Mouse (Mus musculus) bone marrow, adult 2 months (tissue): ENCODE results near the gene Olfr66. TPM values are rescaled to one million over a fixed set of nuclear protein-coding genes. Genes with fewer than 3 reads are reported as not detected.

Experiments used
- H3K27ac ChIP-seq: fragments of 200-500 bp; 2 replicates; pipeline ENCODE4 v1.5.1; 2012; ENCODE audit warnings: low read depth, mild to moderate bottlenecking, control low read depth, inconsistent platforms, low read length; ENCODE audit not compliant: control insufficient read depth, poor library complexity, insufficient read depth
- H3K4me1 ChIP-seq: fragments of 200-500 bp; 2 replicates; pipeline ENCODE4 v1.6.1; 2011; ENCODE audit warnings: low read length; ENCODE audit not compliant: control insufficient read depth, insufficient read depth
- H3K4me3 ChIP-seq: fragments of 200-500 bp; replicated peaks from 2 replicates; pipeline ENCODE3; 2011; ENCODE audit warnings: mild to moderate bottlenecking, low read depth, low read length, control low read depth; ENCODE audit not compliant: control insufficient read depth
- CTCF ChIP-seq: fragments of 200-500 bp; IDR thresholded peaks from 2 replicates; pipeline ENCODE4 v1.5.1; 2011; ENCODE audit warnings: low read length, control low read depth; ENCODE audit not compliant: control insufficient read depth, insufficient read depth
- POLR2A ChIP-seq: fragments of 200-500 bp; IDR thresholded peaks from 2 replicates; pipeline ENCODE4 v1.6.1; 2011; ENCODE audit warnings: low read depth, mild to moderate bottlenecking, control low read depth, low read length, borderline replicate concordance; ENCODE audit not compliant: control insufficient read depth
- WGBS: fragments of 180-500 bp; shearing (Covaris S2); methylation state at CpG from one replicate; pipeline ENCODE4 v1.1.7; 2018; 5-methylcytosine and 5-hydroxymethylcytosine counted together
- polyA plus RNA-seq: library from polyadenylated mRNA; stranded (reverse); fragments of >200 nt; gene quantifications from 2 replicates; pipeline ENCODE4 v1.2.4, GENCODE M21; 2011; ENCODE audit warnings: low replicate concordance; ENCODE audit not compliant: missing spikeins, insufficient read depth, insufficient read length

Gene Olfr66
- polyA plus RNA-seq: not detected in 2 replicates

DNA sequence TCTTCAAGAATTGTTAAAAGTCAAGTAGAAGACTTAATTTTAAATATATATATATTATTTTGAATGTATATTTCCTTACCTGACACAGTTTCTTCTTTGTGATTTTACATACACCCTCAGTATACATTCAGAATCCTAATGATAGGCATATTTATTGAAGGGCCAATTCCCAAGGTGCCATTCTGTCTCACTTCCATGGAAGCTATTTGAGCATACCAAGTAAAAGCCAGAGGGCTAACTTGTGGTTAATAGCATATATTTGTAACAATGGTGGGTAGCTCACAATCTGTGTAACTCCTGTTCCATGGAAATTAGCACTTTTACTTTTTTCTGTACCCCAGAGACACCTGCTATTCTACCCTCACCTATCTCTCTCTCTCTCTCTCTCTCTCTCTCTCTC is at the start of gene Olfr66:
Olfr66 (minus strand) TSS at position 101 of the 400 bp plus-strand sequence.
- TF ChIP-seq POLR2A: no peak
- no peak for TF ChIP-seq CTCF
- Histone ChIP-seq H3K4me1 (no peaks in the 10 kb centered on the region), H3K27ac (no peak within 1 kb of the TSS), H3K4me3 (no peak within 1 kb of the TSS)

DNA sequence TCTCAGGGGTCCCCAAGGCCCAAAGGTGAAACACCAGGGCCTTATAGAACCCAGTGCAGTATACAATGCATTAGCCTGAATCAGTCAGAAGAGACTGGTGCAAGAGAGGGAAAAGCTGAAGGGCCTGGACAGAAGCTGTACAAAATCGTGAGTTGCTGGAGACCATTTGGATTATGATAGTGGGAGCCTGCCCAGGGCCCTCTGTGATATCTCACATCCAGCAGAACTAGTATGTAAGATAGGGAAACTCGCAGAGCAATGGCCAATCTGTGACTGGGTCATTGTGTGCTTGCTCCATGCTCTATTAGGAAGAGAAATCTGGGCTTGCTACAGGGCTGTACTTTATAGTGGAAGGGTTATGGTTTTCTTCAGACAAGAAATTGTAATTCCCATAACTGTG is 48.2 kb upstream of the Olfr66 start, which contains the start of gene Olfr632:
Olfr632 (plus strand) TSS at position 84 of the 400 bp plus-strand sequence.
- TF ChIP-seq CTCF: no peak
- H3K4me1 ChIP-seq: no peaks in the 10 kb centered on the region
- 65% methylated on average over 2 of the region's 2 CpGs for WGBS
- H3K27ac ChIP-seq: no peak within 1 kb of the TSS
- H3K4me3 ChIP-seq: no peak within 1 kb of the TSS

DNA sequence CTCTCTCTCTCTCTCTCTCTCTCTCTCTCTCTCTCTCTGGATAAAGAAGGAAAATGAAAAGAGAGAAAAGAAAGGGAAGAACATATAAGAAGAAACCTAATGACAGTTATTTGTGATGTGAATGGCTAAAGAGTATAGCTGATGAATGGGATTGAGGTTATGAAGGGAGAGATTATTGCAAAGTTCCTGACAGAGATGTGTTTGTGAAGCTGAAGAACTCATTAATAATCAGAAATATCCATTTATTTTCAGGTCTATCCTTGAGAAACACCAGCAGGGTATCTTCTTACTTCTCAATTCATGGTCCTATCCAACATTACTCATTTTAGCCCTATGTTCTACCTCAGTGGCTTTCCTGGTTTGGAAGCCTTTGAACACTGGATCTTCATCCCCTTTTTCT is 42.5 kb upstream of the Olfr66 start, which contains the start of gene Olfr631:
Olfr631 (plus strand) TSS at position 301 of the 400 bp plus-strand sequence.
- Histone ChIP-seq H3K4me1 (no peaks in the 10 kb centered on the region), H3K27ac (no peak within 1 kb of the TSS), H3K4me3 (no peak within 1 kb of the TSS)
- TF ChIP-seq CTCF (no peak), POLR2A (no peak)

DNA sequence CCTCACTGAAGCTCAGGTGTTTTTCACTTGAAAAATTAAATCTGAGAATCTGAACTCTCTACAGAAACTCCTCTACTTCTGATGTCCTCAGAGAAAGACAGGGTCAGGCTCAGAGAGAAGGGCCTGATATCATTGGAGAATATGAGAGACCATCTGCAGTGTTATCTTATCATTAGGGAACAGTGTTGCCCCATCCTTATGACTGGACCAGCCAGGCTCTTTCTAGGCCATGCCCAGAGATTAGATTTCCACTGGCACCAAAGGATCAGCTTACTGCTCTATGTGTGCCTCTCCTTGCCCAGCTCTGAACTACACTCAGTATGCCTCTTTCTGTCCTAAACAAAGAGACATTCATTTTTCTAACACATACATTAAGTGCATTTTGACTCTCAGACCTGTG is 29.3 kb upstream of the Olfr66 start:
- Histone ChIP-seq H3K27ac (no peak overlapping the region), H3K4me1 (peaks cover 4% of the 10 kb centered on the region), H3K4me3 (no peak overlapping the region)
- TF ChIP-seq CTCF (no peak), POLR2A (no peak)

- Histone ChIP-seq H3K4me3 (no peak overlapping the region), H3K4me1 (peaks cover 4% of the 10 kb centered on the region), H3K27ac (no peak overlapping the region)
- TF ChIP-seq CTCF (peak; percentile 39; the same call in 1 of the 2 replicates), POLR2A (no peak)
- 56% methylated on average over 8 of the region's 8 CpGs for WGBS
Observed at GRCm38 (mm10) chr7:103912969-103913511, 27.0 kb upstream of the Olfr66 start.

DNA sequence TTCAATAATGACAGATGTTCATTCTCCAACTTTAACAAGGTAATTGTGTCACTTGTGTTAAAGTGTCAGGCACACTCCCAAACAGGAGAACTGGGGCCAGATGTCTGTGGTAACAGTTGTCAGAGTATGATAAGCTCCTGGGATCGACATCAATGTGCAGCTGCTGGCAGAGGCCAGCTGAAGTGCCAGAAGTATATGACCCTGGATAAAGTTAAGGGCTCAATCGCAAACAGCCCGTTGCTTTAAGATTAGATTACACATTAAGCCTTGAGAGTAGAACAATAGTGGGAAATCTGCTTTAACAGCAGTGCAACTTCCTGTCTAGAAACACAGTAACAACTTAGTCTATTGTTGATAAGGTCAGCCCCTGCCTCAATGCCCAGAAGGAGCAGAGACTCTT is 24.0 kb upstream of the Olfr66 start:
- Histone ChIP-seq H3K4me1 (peaks cover 4% of the 10 kb centered on the region), H3K27ac (no peak overlapping the region), H3K4me3 (no peak overlapping the region)
- TF ChIP-seq CTCF (no peak), POLR2A (no peak)
- WGBS: 3% methylated on average over 3 of the region's 3 CpGs

GRCm38 (mm10) chr7:103903187-103903586 is 17.1 kb upstream of the Olfr66 start, which contains the start of gene Olfr65:
TSS of gene Olfr65 (plus strand) at chr7:103903487.
- H3K27ac ChIP-seq: no peak within 1 kb of the TSS
- no peaks in the 10 kb centered on the region for H3K4me1 ChIP-seq
- H3K4me3 ChIP-seq: no peak within 1 kb of the TSS
- 67% methylated on average over 2 of the region's 2 CpGs for WGBS
- no peak for TF ChIP-seq POLR2A

- H3K27ac ChIP-seq: no peak within 1 kb of the TSS
- H3K4me1 ChIP-seq: no peaks in the 10 kb centered on the region
- WGBS: 54% methylated on average over 1 of the region's 1 CpGs
- TF ChIP-seq CTCF (no peak), POLR2A (no peak)
- H3K4me3 ChIP-seq: no peak within 1 kb of the TSS
Observed at GRCm38 (mm10) chr7:103894385-103894784, 8.3 kb upstream of the Olfr66 start, which contains the start of gene Olfr64. TSS of gene Olfr64 (minus strand) at chr7:103894485.

DNA sequence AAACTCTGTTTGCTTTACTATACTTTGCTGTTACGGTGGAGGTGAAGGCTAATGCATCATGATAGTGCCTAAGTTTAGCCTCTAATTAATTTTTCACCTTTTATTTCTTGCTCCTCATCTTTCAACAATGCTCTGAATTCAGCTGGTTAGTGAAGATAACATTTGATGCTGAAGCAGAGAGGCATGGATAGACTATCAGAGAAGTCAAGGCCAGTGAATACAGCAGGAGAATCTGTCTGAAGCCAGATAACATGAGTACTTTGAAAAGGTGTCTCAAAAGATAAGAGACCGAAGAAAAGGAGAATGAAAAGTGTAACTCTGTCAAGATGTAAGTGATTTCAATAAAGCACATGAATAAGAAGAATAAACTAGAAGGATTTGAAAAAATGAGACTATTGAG is 9.0 kb downstream of the Olfr66 start:
- WGBS: 54% methylated on average over 2 of the region's 2 CpGs
- no peak for TF ChIP-seq CTCF
- no peak for TF ChIP-seq POLR2A
- no peaks in the 10 kb centered on the region for H3K4me1 ChIP-seq
- H3K4me3 ChIP-seq: no peak overlapping the region
- H3K27ac ChIP-seq: no peak overlapping the region
